Mouse (Mus musculus) liver, embryonic 14.5 days (tissue): ENCODE measurements around the gene Hoxc10.

ENCODE experiments used
- CTCF ChIP-seq: IDR thresholded peaks from 2 replicates; pipeline ENCODE4 v1.5.1; 2016; ENCODE audit warnings: antibody characterized with exemption, low read depth, control low read depth
- EP300 ChIP-seq: IDR thresholded peaks from 2 replicates; pipeline ENCODE4 v1.6.1; 2016; ENCODE audit warnings: antibody characterized with exemption, low read depth

DNA sequence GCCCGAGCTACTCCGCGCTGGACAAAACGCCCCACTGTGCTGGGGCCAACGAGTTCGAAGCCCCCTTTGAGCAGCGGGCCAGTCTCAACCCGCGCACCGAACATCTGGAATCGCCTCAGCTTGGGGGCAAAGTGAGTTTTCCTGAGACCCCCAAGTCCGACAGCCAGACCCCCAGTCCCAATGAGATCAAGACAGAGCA is 615 bp downstream of the Hoxc10 start, which contains the start of gene Hoxc5:
- TF ChIP-seq CTCF (no peak), EP300 (no peak)
